In the genomic region with DNA sequence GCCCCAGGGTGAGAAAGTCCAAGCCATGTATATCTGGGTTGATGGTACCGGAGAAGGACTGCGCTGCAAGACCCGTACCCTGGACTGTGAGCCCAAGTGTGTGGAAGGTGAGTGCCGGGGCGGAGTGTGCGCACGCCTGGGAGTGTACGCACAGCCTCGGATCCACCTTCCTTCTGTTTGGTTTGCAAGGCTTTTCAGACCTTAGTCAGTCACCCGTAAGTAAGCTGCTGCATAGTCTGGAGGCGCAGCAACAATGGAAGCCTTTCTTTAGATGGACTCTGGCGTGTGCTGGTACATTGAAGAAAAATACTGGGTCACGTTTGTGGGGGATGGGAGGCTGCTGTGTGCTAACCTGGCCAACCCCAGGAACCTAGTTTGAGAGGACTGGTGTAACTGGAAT, we compare ENCODE assay signal across 13 mouse cellular contexts. TPM values are rescaled to one million over a fixed set of nuclear protein-coding genes. Genes with fewer than 3 reads are reported as not detected.
A peak's percentile ranks its signal among the peaks of the same experiment; 100 is the strongest.
DNase-seq lines count a peak whose midpoint lies in the region; ATAC-seq and TF ChIP-seq lines count a peak whose summit lies in the region.
"Had no signal": no experiment of that assay in that cellular context is flagged by ENCODE, and none has a peak within 500 bp of the region (broad histone marks: within the 10 kb centered on the region; RNA-seq: fewer than 3 reads in every experiment).

No protein-coding gene starts in this region.

- no peak for DNase-seq in lung, postnatal 0 days (ENCODE audit: low spot score)
- no peak for DNase-seq in lung, postnatal 10 days
- peak; percentile 45 for DNase-seq in midbrain, embryonic 10.5 days (ENCODE audit: low spot score)
- no peak for DNase-seq in urinary bladder, adult 2 months (ENCODE audit: low spot score)
- DNase-seq in gastrocnemius, postnatal 10 days: no peak
- DNase-seq in left cerebral cortex, postnatal 4 days: no peak
- DNase-seq: cerebellum, postnatal 25 days; thymus, postnatal 25 days had no signal

- no peaks in the 10 kb centered on the region for H3K9me3 ChIP-seq in lung, postnatal 0 days (ENCODE audit: low read length)
- H3K9me3 ChIP-seq in forebrain, embryonic 13.5 days (replicated peaks): no peaks in the 10 kb centered on the region
- H3K9me3 ChIP-seq in midbrain, embryonic 10.5 days (replicated peaks): no peaks in the 10 kb centered on the region
- no peaks in the 10 kb centered on the region for H3K9me3 ChIP-seq in stomach, embryonic 15.5 days

- TF ChIP-seq CTCF in lung, postnatal 0 days (IDR thresholded peaks at IDR 0.05): no peak

- H3K27me3 ChIP-seq in lung, postnatal 0 days (replicated peaks; ENCODE audit: insufficient read depth, low read length): no peaks in the 10 kb centered on the region
- H3K27me3 ChIP-seq in forebrain, embryonic 13.5 days: no peaks in the 10 kb centered on the region
- no peaks in the 10 kb centered on the region; the same call in 1 of the 2 replicates for H3K27me3 ChIP-seq in midbrain, embryonic 10.5 days (ENCODE audit: low read depth, poor library complexity, severe bottlenecking)
- no peaks in the 10 kb centered on the region for H3K27me3 ChIP-seq in stomach, embryonic 15.5 days (replicated peaks)

- intact Hi-C loops in left cerebral cortex, postnatal 4 days (cut with DNase I): loop anchor here (10.0 kb wide), 1 partner anchor 822 kb away; no protein-coding TSS in a partner anchor

- H3K4me1 ChIP-seq in lung, postnatal 0 days (ENCODE audit: insufficient read depth, low read depth, low read length): peaks cover 6% of the 10 kb centered on the region; the same call in 1 of the 2 replicates
- peaks cover 37% of the 10 kb centered on the region for H3K4me1 ChIP-seq in forebrain, embryonic 13.5 days
- peaks cover 41% of the 10 kb centered on the region for H3K4me1 ChIP-seq in midbrain, embryonic 10.5 days
- peaks cover 14% of the 10 kb centered on the region for H3K4me1 ChIP-seq in stomach, embryonic 15.5 days

- no peak overlapping the region for H3K4me3 ChIP-seq in lung, postnatal 0 days (ENCODE audit: low read depth, low read length)
- H3K4me3 ChIP-seq in forebrain, embryonic 13.5 days: peak overlapping the region; percentile 6
- no peak overlapping the region; the same call in 1 of the 2 replicates for H3K4me3 ChIP-seq in midbrain, embryonic 10.5 days
- H3K4me3 ChIP-seq in stomach, embryonic 15.5 days (replicated peaks): no peak overlapping the region

- WGBS in lung, postnatal 0 days: 84% methylated on average over 13 of the region's 13 CpGs
- WGBS in forebrain, embryonic 13.5 days: 12% methylated on average over 13 of the region's 13 CpGs
- 67% methylated on average over 13 of the region's 13 CpGs for whole genome bisulfite sequencing in midbrain, embryonic 10.5 days
- 75% methylated on average over 13 of the region's 13 CpGs for WGBS in stomach, embryonic 15.5 days

- peak overlapping the region; percentile 72; the same call in 1 of the 2 replicates for H3K4me2 ChIP-seq in lung, postnatal 0 days (replicated peaks; ENCODE audit: low read depth, low read length)
- H3K4me2 ChIP-seq in forebrain, embryonic 13.5 days: peak overlapping the region; percentile 81
- H3K4me2 ChIP-seq in stomach, embryonic 15.5 days: peak overlapping the region; percentile 78; the same call in 1 of the 2 replicates

- peaks cover 47% of the 10 kb centered on the region for H3K36me3 ChIP-seq in lung, postnatal 0 days (ENCODE audit: insufficient read depth, low read length)
- H3K36me3 ChIP-seq in forebrain, embryonic 13.5 days (ENCODE audit: poor library complexity, severe bottlenecking): peaks cover 53% of the 10 kb centered on the region
- peaks cover 55% of the 10 kb centered on the region for H3K36me3 ChIP-seq in midbrain, embryonic 10.5 days
- H3K36me3 ChIP-seq in stomach, embryonic 15.5 days: peaks cover 32% of the 10 kb centered on the region

- no peak for TF ChIP-seq EP300 in lung, postnatal 0 days (IDR thresholded peaks at IDR 0.05)

- no peak for ATAC-seq in lung, postnatal 0 days
- no peak for ATAC-seq in forebrain, embryonic 13.5 days
- no peak for ATAC-seq in stomach, embryonic 15.5 days (ENCODE audit: insufficient read depth, low FRiP score, low read depth)

- no peak overlapping the region for H3K9ac ChIP-seq in lung, postnatal 0 days (replicated peaks; ENCODE audit: low read depth)
- H3K9ac ChIP-seq in forebrain, embryonic 13.5 days: peak overlapping the region; percentile 56
- H3K9ac ChIP-seq in stomach, embryonic 15.5 days: no peak overlapping the region

- no peak overlapping the region for H3K27ac ChIP-seq in lung, postnatal 0 days (ENCODE audit: low read length)
- H3K27ac ChIP-seq in forebrain, embryonic 13.5 days: no peak overlapping the region
- 0 out of 2 replicates have a peak overlapping the region, but pooled peaks have one; percentile 25 for H3K27ac ChIP-seq in midbrain, embryonic 10.5 days (replicated peaks)
- no peak overlapping the region for H3K27ac ChIP-seq in stomach, embryonic 15.5 days
- H3K27ac ChIP-seq: macrophage had no signal

RNA-seq across cellular contexts. Expression of a gene that starts 3.0 kb away (rescaled TPM):
- 0.62 and 0.98 TPM in 2 replicates for polyA plus RNA-seq in lung, postnatal 0 days (2015; fragmentation: Nextera tagmentation; extraction: Ambion mirVana)
- 1.0 and 1.3 TPM in 2 replicates for polyA plus RNA-seq in forebrain, embryonic 13.5 days (2015; fragmentation: Nextera tagmentation; extraction: Ambion mirVana)
- 0.39 and 0.42 TPM in 2 replicates for polyA plus RNA-seq in midbrain, embryonic 10.5 days (2016; fragmentation: Nextera tagmentation; extraction: Ambion mirVana)
- polyA plus RNA-seq in stomach, embryonic 15.5 days (2015; fragmentation: Nextera tagmentation; extraction: Ambion mirVana): 0.64 and 0.72 TPM in 2 replicates
- polyA plus RNA-seq in urinary bladder, adult 2 months (2012; rRNA removed): 0.77 and 1.1 TPM in 2 replicates
- under 1 TPM; 0.65 to 0.75 TPM for total RNA-seq in gastrocnemius, postnatal 10 days (2021)
- total RNA-seq in left cerebral cortex, postnatal 4 days (2021): 1 to 10 TPM; 2.1 to 3.5 TPM

RNA-seq across cellular contexts. Expression of a gene that starts 3.3 kb away (rescaled TPM):
- polyA plus RNA-seq in lung, postnatal 0 days (2015; fragmentation: Nextera tagmentation; extraction: Ambion mirVana): 179 and 283 TPM in 2 replicates
- 106 and 121 TPM in 2 replicates for polyA plus RNA-seq in forebrain, embryonic 13.5 days (2015; fragmentation: Nextera tagmentation; extraction: Ambion mirVana)
- polyA plus RNA-seq in midbrain, embryonic 10.5 days (2016; fragmentation: Nextera tagmentation; extraction: Ambion mirVana): 130 and 133 TPM in 2 replicates
- 122 and 124 TPM in 2 replicates for polyA plus RNA-seq in stomach, embryonic 15.5 days (2015; fragmentation: Nextera tagmentation; extraction: Ambion mirVana)
- 244 and 313 TPM in 2 replicates for polyA plus RNA-seq in urinary bladder, adult 2 months (2012; rRNA removed)
- 100 to 1,000 TPM in 1 of 2 experiments, 10 to 100 TPM in 1; 90.2 to 146 TPM for total RNA-seq in gastrocnemius, postnatal 10 days (2021)
- 100 to 1,000 TPM; 359 to 362 TPM for total RNA-seq in left cerebral cortex, postnatal 4 days (2021)

RNA-seq across cellular contexts. Expression of a gene that starts 11.5 kb away (rescaled TPM):
- polyA plus RNA-seq in lung, postnatal 0 days (2015; fragmentation: Nextera tagmentation; extraction: Ambion mirVana): not detected in 2 replicates
- polyA plus RNA-seq in forebrain, embryonic 13.5 days (2015; fragmentation: Nextera tagmentation; extraction: Ambion mirVana): 0.15 TPM in 1 of 2 replicates, not detected in the other
- polyA plus RNA-seq in midbrain, embryonic 10.5 days (2016; fragmentation: Nextera tagmentation; extraction: Ambion mirVana): not detected in 2 replicates
- polyA plus RNA-seq in stomach, embryonic 15.5 days (2015; fragmentation: Nextera tagmentation; extraction: Ambion mirVana): not detected in 2 replicates
- polyA plus RNA-seq in urinary bladder, adult 2 months (2012; rRNA removed): not detected in 2 replicates
- total RNA-seq in gastrocnemius, postnatal 10 days (2021): not detected
- total RNA-seq in left cerebral cortex, postnatal 4 days (2021): not detected
- total RNA-seq: adrenal gland, adult 18-20 months; gastrocnemius, adult 8-10 months had no signal
- polyA plus RNA-seq: macrophage had no signal

RNA-seq across cellular contexts. Expression of a gene that starts 28.9 kb away (rescaled TPM):
- polyA plus RNA-seq in lung, postnatal 0 days (2015; fragmentation: Nextera tagmentation; extraction: Ambion mirVana): 0.07 and 0.11 TPM in 2 replicates
- polyA plus RNA-seq in forebrain, embryonic 13.5 days (2015; fragmentation: Nextera tagmentation; extraction: Ambion mirVana): 0.97 and 1.3 TPM in 2 replicates
- 0.49 and 0.83 TPM in 2 replicates for polyA plus RNA-seq in midbrain, embryonic 10.5 days (2016; fragmentation: Nextera tagmentation; extraction: Ambion mirVana)
- polyA plus RNA-seq in stomach, embryonic 15.5 days (2015; fragmentation: Nextera tagmentation; extraction: Ambion mirVana): 0.17 and 0.26 TPM in 2 replicates
- 0.03 TPM in 1 of 2 replicates, not detected in the other for polyA plus RNA-seq in urinary bladder, adult 2 months (2012; rRNA removed)
- not detected for total RNA-seq in gastrocnemius, postnatal 10 days (2021)
- total RNA-seq in left cerebral cortex, postnatal 4 days (2021): not detected
- total RNA-seq: adrenal gland, adult 18-20 months; gastrocnemius, adult 8-10 months had no signal
- polyA plus RNA-seq: macrophage had no signal

RNA-seq across cellular contexts. Expression of a gene that starts 59.1 kb away (rescaled TPM):
- 0.07 and 0.10 TPM in 2 replicates for polyA plus RNA-seq in lung, postnatal 0 days (2015; fragmentation: Nextera tagmentation; extraction: Ambion mirVana)
- polyA plus RNA-seq in forebrain, embryonic 13.5 days (2015; fragmentation: Nextera tagmentation; extraction: Ambion mirVana): 0.05 and 0.19 TPM in 2 replicates
- polyA plus RNA-seq in midbrain, embryonic 10.5 days (2016; fragmentation: Nextera tagmentation; extraction: Ambion mirVana): not detected in 2 replicates
- 0.08 and 0.15 TPM in 2 replicates for polyA plus RNA-seq in stomach, embryonic 15.5 days (2015; fragmentation: Nextera tagmentation; extraction: Ambion mirVana)
- 0.72 and 0.80 TPM in 2 replicates for polyA plus RNA-seq in urinary bladder, adult 2 months (2012; rRNA removed)
- not detected for total RNA-seq in gastrocnemius, postnatal 10 days (2021)
- 1 to 10 TPM; 1.3 to 1.5 TPM for total RNA-seq in left cerebral cortex, postnatal 4 days (2021)
